Comparison of ENCODE assay signal across 20 mouse cellular contexts in genomic region chr1:82475254-82475653, GRCm38 (mm10).
DNase-seq lines count a peak whose midpoint lies in the region; ATAC-seq and TF ChIP-seq lines count a peak whose summit lies in the region.
"Had no signal": no experiment of that assay in that cellular context is flagged by ENCODE, and none has a peak within 500 bp of the region (broad histone marks: within the 10 kb centered on the region; RNA-seq: fewer than 3 reads in every experiment).

No protein-coding gene starts in this region.

- H3K36me3 ChIP-seq in midbrain, embryonic 11.5 days (ENCODE audit: control insufficient read depth, insufficient read depth, low read length) = no peaks in the 10 kb centered on the region
- no peaks in the 10 kb centered on the region for H3K36me3 ChIP-seq in midbrain, embryonic 14.5 days (ENCODE audit: control insufficient read depth, insufficient read depth, low read length)
- H3K36me3 ChIP-seq in forebrain, embryonic 15.5 days = no peaks in the 10 kb centered on the region
- H3K36me3 ChIP-seq: embryonic facial prominence, embryonic 10.5 days; heart, embryonic 15.5 days; hindbrain, embryonic 13.5 days had no signal

- H3K4me2 ChIP-seq in midbrain, embryonic 11.5 days = no peak overlapping the region
- no peak overlapping the region for H3K4me2 ChIP-seq in midbrain, embryonic 14.5 days (ENCODE audit: low read length)
- no peak overlapping the region for H3K4me2 ChIP-seq in forebrain, embryonic 15.5 days (replicated peaks)
- H3K4me2 ChIP-seq: heart, embryonic 11.5 days; heart, embryonic 15.5 days; hindbrain, embryonic 13.5 days had no signal

- no peak overlapping the region for H3K4me3 ChIP-seq in gastrocnemius, adult 2 months
- H3K4me3 ChIP-seq in midbrain, embryonic 11.5 days (ENCODE audit: low read depth, low read length) = no peak overlapping the region
- no peak overlapping the region for H3K4me3 ChIP-seq in midbrain, embryonic 14.5 days (replicated peaks; ENCODE audit: low read depth, low read length)
- H3K4me3 ChIP-seq in forebrain, embryonic 15.5 days = no peak overlapping the region
- H3K4me3 ChIP-seq: embryonic facial prominence, embryonic 10.5 days; heart, embryonic 15.5 days; hindbrain, embryonic 13.5 days had no signal

- H3K27ac ChIP-seq in gastrocnemius, adult 2 months = peak overlapping the region; percentile 36
- H3K27ac ChIP-seq in midbrain, embryonic 11.5 days (ENCODE audit: low read depth, low read length) = no peak overlapping the region
- no peak overlapping the region for H3K27ac ChIP-seq in midbrain, embryonic 14.5 days (replicated peaks; ENCODE audit: low read depth, low read length)
- peak overlapping the region; percentile 73 for H3K27ac ChIP-seq in forebrain, embryonic 15.5 days (replicated peaks)
- H3K27ac ChIP-seq: embryonic facial prominence, embryonic 10.5 days; heart, embryonic 15.5 days; hindbrain, postnatal 0 days had no signal

- 55% methylated on average over 5 of the region's 5 CpGs for WGBS in midbrain, embryonic 11.5 days
- WGBS in midbrain, embryonic 14.5 days = 37% methylated on average over 5 of the region's 5 CpGs
- WGBS in forebrain, embryonic 15.5 days = 52% methylated on average over 5 of the region's 5 CpGs

- no peaks in the 10 kb centered on the region for H3K27me3 ChIP-seq in midbrain, embryonic 11.5 days (ENCODE audit: control insufficient read depth, insufficient read depth, low read length)
- no peaks in the 10 kb centered on the region for H3K27me3 ChIP-seq in midbrain, embryonic 14.5 days (ENCODE audit: control insufficient read depth, insufficient read depth, low read length)
- no peaks in the 10 kb centered on the region for H3K27me3 ChIP-seq in forebrain, embryonic 15.5 days
- H3K27me3 ChIP-seq: CH12.LX; heart, embryonic 15.5 days; Patski had no signal

- no peaks in the 10 kb centered on the region for H3K4me1 ChIP-seq in midbrain, embryonic 11.5 days (ENCODE audit: control insufficient read depth, insufficient read depth, low read length)
- 0 out of 2 replicates have a peak, but pooled peaks cover 4% of the 10 kb centered on the region for H3K4me1 ChIP-seq in midbrain, embryonic 14.5 days (ENCODE audit: control insufficient read depth, insufficient read depth, low read length)
- peaks cover 28% of the 10 kb centered on the region for H3K4me1 ChIP-seq in forebrain, embryonic 15.5 days
- H3K4me1 ChIP-seq: heart, embryonic 15.5 days had no signal

- intact Hi-C loops in gastrocnemius, adult 2 months (cut with DNase I) = loop anchor here (5.0 kb wide), 1 partner anchor 183 kb away; the partner anchor contains the start of gene Irs1

- DNase-seq in gastrocnemius, adult 2 months = no peak
- no peak for DNase-seq in gastrocnemius, postnatal 4 days (ENCODE audit: low spot score in 2 of 2)
- DNase-seq in midbrain, embryonic 11.5 days (ENCODE audit: low spot score, missing footprints) = peak; percentile 57
- DNase-seq in midbrain, embryonic 14.5 days = no peak
- no peak for DNase-seq in thymus, postnatal 14 days
- DNase-seq: adrenal gland, postnatal 14 days; cerebellum, adult 18-20 months; cerebellum, postnatal 10 days; gastrocnemius, postnatal 25 days; heart, adult 18-20 months; heart, postnatal 14 days had no signal

- H3K9me3 ChIP-seq in midbrain, embryonic 11.5 days (ENCODE audit: control insufficient read depth, low read length) = no peaks in the 10 kb centered on the region
- H3K9me3 ChIP-seq in midbrain, embryonic 14.5 days (ENCODE audit: control insufficient read depth, low read length) = no peaks in the 10 kb centered on the region
- no peaks in the 10 kb centered on the region for H3K9me3 ChIP-seq in forebrain, embryonic 15.5 days
- H3K9me3 ChIP-seq: embryonic facial prominence, embryonic 10.5 days; heart, embryonic 15.5 days; hindbrain, embryonic 13.5 days had no signal

- TF ChIP-seq CTCF in gastrocnemius, adult 2 months (IDR thresholded peaks at IDR 0.05) = no peak

- H3K9ac ChIP-seq in midbrain, embryonic 11.5 days (ENCODE audit: low read length) = no peak overlapping the region
- no peak overlapping the region for H3K9ac ChIP-seq in midbrain, embryonic 14.5 days (replicated peaks; ENCODE audit: low read length)
- H3K9ac ChIP-seq in forebrain, embryonic 15.5 days (replicated peaks) = no peak overlapping the region
- H3K9ac ChIP-seq: heart, embryonic 15.5 days; hindbrain, embryonic 13.5 days had no signal

- ATAC-seq in midbrain, embryonic 11.5 days (ENCODE audit: low FRiP score) = no peak
- ATAC-seq in midbrain, embryonic 14.5 days (ENCODE audit: low FRiP score, low TSS enrichment) = no peak
- ATAC-seq in forebrain, embryonic 15.5 days (replicated peaks) = no peak; the same call in 1 of the 2 replicates
- ATAC-seq: activated CD4-positive, CD25-positive, alpha-beta regulatory T cell, adult 4 months; Patski had no signal

Comparison
In these comparisons a context has a peak if more than half of its experiments do, and no peak if none do; other contexts are left out.
1. H3K27ac ChIP-seq: peak in gastrocnemius, adult 2 months (single experiment) and forebrain, embryonic 15.5 days (single experiment); none in midbrain, embryonic 11.5 days (single experiment) and midbrain, embryonic 14.5 days (single experiment).